Mouse (Mus musculus): ENCODE data around the gene Tbc1d30. TPM values are rescaled to one million over a fixed set of nuclear protein-coding genes. Genes with fewer than 3 reads are reported as not detected.

Gene Tbc1d30
- total and polyA plus RNA-seq, 2 experiments from 2014 or later = 1.1 to 14.7 TPM

DNA sequence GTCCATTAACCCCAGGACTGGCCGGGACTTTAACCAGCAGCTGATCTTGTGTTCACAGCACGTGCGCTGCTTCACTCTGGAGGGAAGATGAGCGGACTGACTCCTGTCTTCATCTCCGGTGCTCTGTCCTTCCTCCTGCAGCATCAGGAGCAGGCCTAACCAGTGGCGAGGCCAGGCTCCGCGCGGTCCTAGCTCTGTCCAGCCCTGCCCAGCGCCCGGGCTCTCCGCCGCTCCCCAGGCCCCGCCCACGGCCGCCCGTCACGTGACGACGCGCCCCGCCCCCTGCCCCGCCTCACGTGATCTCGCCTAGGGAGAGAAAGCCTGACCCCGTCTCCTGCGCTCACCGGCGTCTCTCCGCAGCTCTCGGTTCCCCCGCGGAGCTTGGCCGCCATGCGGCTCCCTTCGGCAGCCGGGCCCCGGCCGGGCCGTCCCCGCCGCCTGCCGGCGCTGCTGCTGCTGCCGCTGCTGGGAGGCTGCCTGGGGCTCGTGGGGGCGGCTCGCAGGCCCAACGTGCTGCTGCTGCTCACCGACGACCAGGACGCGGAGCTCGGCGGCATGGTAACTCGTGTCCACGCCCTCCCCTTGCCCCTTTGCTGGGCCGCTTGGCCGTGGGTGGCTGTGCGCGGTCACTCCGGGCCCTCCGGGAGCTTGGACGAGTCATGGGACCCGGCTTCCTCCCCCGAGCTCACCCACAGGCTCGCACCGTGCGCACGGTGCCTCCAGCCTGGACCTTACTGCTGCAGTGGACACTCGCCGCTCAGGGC is 13.9 kb upstream of the Tbc1d30 start, which contains the start of gene Gns:
Gene Gns, plus strand, starts transcription at position 290 of the 764 bp plus-strand sequence.
- H3K4me3 ChIP-seq (ENCODE audit: low read depth, low read length) = peak within 1 kb of the TSS; percentile 87
- no peaks in the 10 kb centered on the region for H3K36me3 ChIP-seq (replicated peaks; ENCODE audit: control insufficient read depth, insufficient read depth, low read length)
- under 1% methylated on average over 67 of the region's 72 CpGs for WGBS
- no peaks in the 10 kb centered on the region for H3K27me3 ChIP-seq (ENCODE audit: control insufficient read depth, insufficient read depth, low read length)
- no peaks in the 10 kb centered on the region for H3K9me3 ChIP-seq (replicated peaks; ENCODE audit: control insufficient read depth, low read length)
- H3K27ac ChIP-seq (ENCODE audit: low read depth) = peak within 1 kb of the TSS; percentile 80
- H3K9ac ChIP-seq (replicated peaks; ENCODE audit: low read depth, low read length) = peak within 1 kb of the TSS; percentile 75
- DNase-seq (ENCODE audit: low spot score) (peak; percentile 87), ATAC-seq (ENCODE audit: insufficient read depth, low read depth) (peak; percentile 98)
- TF ChIP-seq CTCF (IDR thresholded peaks at IDR 0.05; ENCODE audit: low read depth) (no peak), EP300 (IDR thresholded peaks at IDR 0.05; ENCODE audit: low read depth) (no peak)
- H3K4me1 ChIP-seq (ENCODE audit: control insufficient read depth, insufficient read depth) = peaks cover 11% of the 10 kb centered on the region; the same call in 1 of the 2 replicates
- peak within 1 kb of the TSS; percentile 95 for H3K4me2 ChIP-seq (ENCODE audit: low read depth, low read length)

DNA sequence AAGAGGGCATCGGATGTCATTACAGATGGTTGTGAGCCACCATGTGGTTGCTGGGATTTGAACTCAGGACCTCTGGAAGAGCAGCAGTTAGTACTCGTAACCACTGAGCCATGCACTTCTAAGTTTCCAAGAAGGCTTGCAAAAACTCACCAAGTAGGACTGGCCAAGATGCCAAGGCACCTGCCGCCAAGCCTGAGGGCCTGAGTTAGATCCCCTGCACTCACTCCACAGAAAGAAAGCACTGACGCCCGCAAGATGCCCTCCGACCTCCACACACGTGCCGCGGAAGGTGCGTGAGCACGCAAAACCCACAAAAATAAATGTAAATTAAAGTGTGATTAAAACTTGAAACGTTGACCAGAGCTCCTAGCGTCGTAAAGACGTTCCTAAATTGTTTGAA is 13.2 kb upstream of the Tbc1d30 start:
- Histone ChIP-seq H3K27ac (ENCODE audit: low read depth) (no peak overlapping the region), H3K4me2 (ENCODE audit: low read depth, low read length) (peak overlapping the region; percentile 95), H3K9me3 (replicated peaks; ENCODE audit: control insufficient read depth, low read length) (no peaks in the 10 kb centered on the region), H3K9ac (replicated peaks; ENCODE audit: low read depth, low read length) (no peak overlapping the region), H3K27me3 (ENCODE audit: control insufficient read depth, insufficient read depth, low read length) (no peaks in the 10 kb centered on the region), H3K4me3 (ENCODE audit: low read depth, low read length) (peak overlapping the region; percentile 87), H3K4me1 (ENCODE audit: control insufficient read depth, insufficient read depth) (peaks cover 11% of the 10 kb centered on the region; the same call in 1 of the 2 replicates), H3K36me3 (replicated peaks; ENCODE audit: control insufficient read depth, insufficient read depth, low read length) (no peaks in the 10 kb centered on the region)
- TF ChIP-seq EP300 (IDR thresholded peaks at IDR 0.05; ENCODE audit: low read depth) = no peak
- 26% methylated on average over 15 of the region's 15 CpGs for WGBS
- ATAC-seq (ENCODE audit: insufficient read depth, low read depth) = no peak
- DNase-seq (ENCODE audit: low spot score) = no peak

DNA sequence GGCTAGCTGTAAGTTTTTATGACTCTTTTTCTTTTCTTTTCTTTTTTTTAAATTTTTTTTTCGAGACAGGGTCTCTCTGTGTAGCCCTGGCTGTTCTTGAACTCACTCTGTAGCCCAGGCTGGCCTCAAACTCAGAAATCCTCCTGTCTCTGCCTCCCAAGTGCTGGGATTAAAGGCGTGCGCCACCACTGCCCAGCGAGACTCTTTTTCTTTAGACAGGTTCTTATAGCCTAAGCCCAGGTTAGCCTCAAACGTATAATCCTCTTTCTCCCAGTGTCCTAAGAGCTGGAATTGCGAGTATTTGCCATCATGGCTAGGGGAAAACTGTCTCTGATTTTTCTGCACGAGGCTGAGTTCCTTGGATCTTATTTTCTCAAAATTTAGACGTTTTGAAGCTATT is 12.1 kb upstream of the Tbc1d30 start:
- Histone ChIP-seq H3K27me3 (ENCODE audit: control insufficient read depth, insufficient read depth, low read length) (no peaks in the 10 kb centered on the region), H3K4me3 (ENCODE audit: low read depth, low read length) (no peak overlapping the region), H3K4me2 (ENCODE audit: low read depth, low read length) (no peak overlapping the region), H3K27ac (ENCODE audit: low read depth) (no peak overlapping the region), H3K36me3 (replicated peaks; ENCODE audit: control insufficient read depth, insufficient read depth, low read length) (no peaks in the 10 kb centered on the region), H3K4me1 (ENCODE audit: control insufficient read depth, insufficient read depth) (peaks cover 11% of the 10 kb centered on the region; the same call in 1 of the 2 replicates), H3K9ac (replicated peaks; ENCODE audit: low read depth, low read length) (no peak overlapping the region), H3K9me3 (replicated peaks; ENCODE audit: control insufficient read depth, low read length) (no peaks in the 10 kb centered on the region)
- no peak for DNase-seq (ENCODE audit: low spot score)
- TF ChIP-seq CTCF (IDR thresholded peaks at IDR 0.05; ENCODE audit: low read depth) (no peak), EP300 (IDR thresholded peaks at IDR 0.05; ENCODE audit: low read depth) (no peak)
- WGBS = 77% methylated on average over 8 of the region's 8 CpGs
- ATAC-seq (ENCODE audit: insufficient read depth, low read depth) = no peak

DNA sequence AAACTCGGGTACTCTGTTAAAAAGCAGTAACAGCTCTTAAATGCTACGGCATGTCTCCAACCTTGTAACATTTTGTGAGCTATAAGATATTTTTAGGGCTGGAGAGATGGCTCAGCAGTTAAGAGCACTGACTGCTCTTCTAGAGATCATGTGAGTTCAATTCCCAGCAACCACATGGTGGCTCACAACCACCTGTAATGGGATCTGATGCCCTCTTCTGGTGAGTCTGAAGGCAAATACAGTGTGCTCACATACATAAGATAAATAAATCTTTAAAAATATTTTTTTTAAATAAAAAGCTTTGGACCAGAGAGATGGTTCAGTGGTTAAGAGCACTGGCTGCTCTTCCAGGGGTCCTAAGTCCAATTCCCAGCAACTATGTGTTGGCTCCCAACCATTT is 9.3 kb upstream of the Tbc1d30 start:
- no peak overlapping the region for H3K4me2 ChIP-seq (ENCODE audit: low read depth, low read length)
- no peak overlapping the region for H3K4me3 ChIP-seq (ENCODE audit: low read depth, low read length)
- no peaks in the 10 kb centered on the region for H3K9me3 ChIP-seq (replicated peaks; ENCODE audit: control insufficient read depth, low read length)
- H3K4me1 ChIP-seq (ENCODE audit: control insufficient read depth, insufficient read depth) = 0 out of 2 replicates have a peak, but pooled peaks cover 4% of the 10 kb centered on the region
- H3K9ac ChIP-seq (replicated peaks; ENCODE audit: low read depth, low read length) = no peak overlapping the region
- TF ChIP-seq EP300 (IDR thresholded peaks at IDR 0.05; ENCODE audit: low read depth) = no peak
- no peak for TF ChIP-seq CTCF (IDR thresholded peaks at IDR 0.05; ENCODE audit: low read depth)
- no peak for DNase-seq (ENCODE audit: low spot score)
- no peaks in the 10 kb centered on the region for H3K36me3 ChIP-seq (replicated peaks; ENCODE audit: control insufficient read depth, insufficient read depth, low read length)
- no peaks in the 10 kb centered on the region for H3K27me3 ChIP-seq (ENCODE audit: control insufficient read depth, insufficient read depth, low read length)
- WGBS = 91% methylated on average over 2 of the region's 2 CpGs
- no peak for ATAC-seq (ENCODE audit: insufficient read depth, low read depth)
- no peak overlapping the region for H3K27ac ChIP-seq (ENCODE audit: low read depth)

DNA sequence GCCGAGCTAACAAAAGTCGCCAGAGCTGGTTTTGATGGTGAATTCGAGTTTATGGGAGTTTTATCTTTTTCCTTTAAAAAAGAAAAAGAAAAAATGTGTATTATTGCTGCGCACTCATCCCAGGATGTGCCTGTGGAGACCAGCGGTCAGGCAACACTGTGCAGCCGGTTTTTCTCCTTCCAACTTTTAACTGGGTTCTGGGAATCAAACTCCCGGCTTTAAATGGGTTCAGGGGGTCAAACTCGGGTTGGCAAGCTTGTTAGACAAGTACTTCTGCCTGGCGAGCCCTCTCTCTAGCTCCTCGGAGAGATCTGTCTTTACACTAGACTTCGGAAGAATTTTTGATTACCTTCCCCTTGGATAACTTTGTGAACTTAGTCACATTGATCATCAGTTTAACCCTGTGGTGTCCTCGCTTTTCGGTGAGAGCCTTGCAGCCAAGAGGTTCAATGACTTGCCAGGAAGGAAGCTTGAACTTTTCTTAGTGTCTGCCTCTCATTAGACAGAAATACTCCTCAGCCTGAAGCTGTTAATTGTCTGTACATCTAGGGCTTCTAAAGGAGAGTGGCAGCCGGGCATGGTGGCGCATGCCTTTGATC is 713 bp upstream of the Tbc1d30 start:
- 35% methylated on average over 15 of the region's 15 CpGs for WGBS
- no peaks in the 10 kb centered on the region for H3K9me3 ChIP-seq (replicated peaks; ENCODE audit: control insufficient read depth, low read length)
- no peak overlapping the region for H3K27ac ChIP-seq (ENCODE audit: low read depth)

More for the DNA sequence above, 713 bp upstream of the Tbc1d30 start:
- TF ChIP-seq EP300 (IDR thresholded peaks at IDR 0.05; ENCODE audit: low read depth) = no peak
- no peak for TF ChIP-seq CTCF (IDR thresholded peaks at IDR 0.05; ENCODE audit: low read depth)
- peak overlapping the region; percentile 99 for H3K4me2 ChIP-seq (ENCODE audit: low read depth, low read length)
- DNase-seq (ENCODE audit: low spot score) = no peak
- no peaks in the 10 kb centered on the region; the same call in 1 of the 2 replicates for H3K27me3 ChIP-seq (ENCODE audit: control insufficient read depth, insufficient read depth, low read length)
- peak overlapping the region; percentile 79 for H3K4me3 ChIP-seq (ENCODE audit: low read depth, low read length)
- H3K9ac ChIP-seq (replicated peaks; ENCODE audit: low read depth, low read length) = peak overlapping the region; percentile 67; the same call in 1 of the 2 replicates
- no peaks in the 10 kb centered on the region; the same call in none of the 2 replicates for H3K4me1 ChIP-seq (ENCODE audit: control insufficient read depth, insufficient read depth)
- no peaks in the 10 kb centered on the region for H3K36me3 ChIP-seq (replicated peaks; ENCODE audit: control insufficient read depth, insufficient read depth, low read length)
- no peak for ATAC-seq (ENCODE audit: insufficient read depth, low read depth)
